Mouse (Mus musculus): Measurements from ENCODE around the gene Gm42674. TPM values are rescaled to one million over a fixed set of nuclear protein-coding genes. Genes with fewer than 3 reads are reported as not detected.

The Gm42674 gene
- polyA plus RNA-seq, 1 experiment from 2014 or later: not detected

GRCm38 (mm10) chr3:90613461-90614147, 11.9 kb downstream of the Gm42674 start:
- no peaks in the 10 kb centered on the region for H3K36me3 ChIP-seq
- peak overlapping the region; percentile 62 for H3K4me2 ChIP-seq
- no peak overlapping the region for H3K27ac ChIP-seq
- ATAC-seq (ENCODE audit: low FRiP score): 0 out of 2 replicates have a peak, but pooled peaks have one; percentile 14
- peaks cover 10% of the 10 kb centered on the region for H3K4me1 ChIP-seq (replicated peaks)
- WGBS: 70% methylated on average over 7 of the region's 7 CpGs
- H3K9me3 ChIP-seq: no peaks in the 10 kb centered on the region
- H3K4me3 ChIP-seq: peak overlapping the region; percentile 31; the same call in 1 of the 2 replicates
- H3K27me3 ChIP-seq: peaks cover 18% of the 10 kb centered on the region
- H3K9ac ChIP-seq: peak overlapping the region; percentile 20; the same call in 1 of the 2 replicates

- 94% methylated on average over 6 of the region's 6 CpGs for WGBS
- Histone ChIP-seq H3K4me1 (replicated peaks) (peaks cover 10% of the 10 kb centered on the region), H3K9me3 (no peaks in the 10 kb centered on the region), H3K4me2 (no peak overlapping the region), H3K9ac (no peak overlapping the region), H3K4me3 (no peak overlapping the region), H3K36me3 (no peaks in the 10 kb centered on the region), H3K27ac (no peak overlapping the region), H3K27me3 (peaks cover 18% of the 10 kb centered on the region)
- no peak for ATAC-seq (ENCODE audit: low FRiP score)
Observed at GRCm38 (mm10) chr3:90614148-90614530, 12.4 kb downstream of the Gm42674 start.

- no peak for ATAC-seq (ENCODE audit: low FRiP score)
- peaks cover 18% of the 10 kb centered on the region for H3K27me3 ChIP-seq
- no peaks in the 10 kb centered on the region for H3K9me3 ChIP-seq
- peaks cover 10% of the 10 kb centered on the region for H3K4me1 ChIP-seq (replicated peaks)
- H3K4me3 ChIP-seq: no peak overlapping the region
- H3K36me3 ChIP-seq: no peaks in the 10 kb centered on the region
- 85% methylated on average over 11 of the region's 11 CpGs for WGBS
- H3K9ac ChIP-seq: no peak overlapping the region
- H3K27ac ChIP-seq: no peak overlapping the region
- no peak overlapping the region for H3K4me2 ChIP-seq
Observed at GRCm38 (mm10) chr3:90614611-90615251, 13.0 kb downstream of the Gm42674 start.

DNA sequence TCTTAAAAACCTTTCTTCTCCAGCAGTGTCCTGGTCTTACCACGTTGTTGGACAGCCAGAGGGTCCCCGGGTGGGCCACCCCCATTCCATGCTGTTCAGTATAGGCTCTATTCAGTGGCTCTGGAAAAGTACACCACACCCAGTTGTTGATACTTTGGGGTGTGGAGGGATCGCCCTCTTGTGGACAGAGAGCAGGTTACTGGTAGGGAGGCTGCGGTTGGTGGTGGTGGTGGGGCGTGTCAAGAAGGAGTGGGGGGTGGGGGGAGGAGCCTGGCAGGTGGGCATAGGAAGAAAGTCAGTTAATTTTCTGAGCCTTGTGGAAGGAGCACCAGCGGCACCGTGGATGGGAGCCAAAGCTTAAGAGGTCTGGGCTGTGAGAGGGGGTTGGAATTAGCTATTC, 13.7 kb downstream of the Gm42674 start:
- H3K36me3 ChIP-seq: no peaks in the 10 kb centered on the region
- WGBS: 20% methylated on average over 7 of the region's 7 CpGs
- no peak overlapping the region for H3K4me2 ChIP-seq
- peaks cover 18% of the 10 kb centered on the region for H3K27me3 ChIP-seq
- peaks cover 10% of the 10 kb centered on the region for H3K4me1 ChIP-seq (replicated peaks)
- no peaks in the 10 kb centered on the region for H3K9me3 ChIP-seq
- H3K27ac ChIP-seq: no peak overlapping the region
- peak; percentile 48; the same call in 1 of the 2 replicates for ATAC-seq (ENCODE audit: low FRiP score)
- no peak overlapping the region for H3K4me3 ChIP-seq
- H3K9ac ChIP-seq: no peak overlapping the region

GRCm38 (mm10) chr3:90615911-90616310, 14.2 kb downstream of the Gm42674 start:
- Histone ChIP-seq H3K27me3 (peaks cover 15% of the 10 kb centered on the region), H3K4me3 (no peak overlapping the region), H3K27ac (no peak overlapping the region), H3K36me3 (no peaks in the 10 kb centered on the region), H3K4me2 (no peak overlapping the region), H3K4me1 (replicated peaks) (peaks cover 10% of the 10 kb centered on the region), H3K9ac (no peak overlapping the region), H3K9me3 (no peaks in the 10 kb centered on the region)
- WGBS: 78% methylated on average over 1 of the region's 1 CpGs
- no peak for ATAC-seq (ENCODE audit: low FRiP score)

DNA sequence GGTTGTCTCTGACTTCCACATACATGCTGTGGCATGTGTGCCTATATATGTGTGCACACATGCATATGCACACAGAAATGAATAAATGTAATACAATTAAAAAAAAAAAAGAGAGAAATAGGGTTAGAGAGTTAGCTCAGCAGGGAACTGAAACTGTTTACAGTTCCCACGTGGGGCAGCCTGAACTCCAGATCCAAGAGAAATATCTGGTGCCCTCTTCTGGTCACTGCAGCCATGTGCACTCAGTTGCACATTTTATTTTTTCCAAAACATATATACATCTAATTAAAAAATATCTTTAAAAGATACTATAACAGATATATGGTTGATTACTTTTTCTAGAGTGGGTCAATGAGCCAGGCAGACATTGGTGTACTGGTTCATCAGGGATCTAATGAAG, 15.9 kb downstream of the Gm42674 start:
- H3K9ac ChIP-seq: no peak overlapping the region
- no peak overlapping the region for H3K4me3 ChIP-seq
- ATAC-seq (ENCODE audit: low FRiP score): no peak
- 14% methylated on average over 1 of the region's 1 CpGs for WGBS
- H3K4me1 ChIP-seq (replicated peaks): peaks cover 10% of the 10 kb centered on the region
- H3K36me3 ChIP-seq: no peaks in the 10 kb centered on the region
- H3K27me3 ChIP-seq: peaks cover 15% of the 10 kb centered on the region
- H3K4me2 ChIP-seq: no peak overlapping the region
- H3K9me3 ChIP-seq: no peaks in the 10 kb centered on the region
- H3K27ac ChIP-seq: no peak overlapping the region

DNA sequence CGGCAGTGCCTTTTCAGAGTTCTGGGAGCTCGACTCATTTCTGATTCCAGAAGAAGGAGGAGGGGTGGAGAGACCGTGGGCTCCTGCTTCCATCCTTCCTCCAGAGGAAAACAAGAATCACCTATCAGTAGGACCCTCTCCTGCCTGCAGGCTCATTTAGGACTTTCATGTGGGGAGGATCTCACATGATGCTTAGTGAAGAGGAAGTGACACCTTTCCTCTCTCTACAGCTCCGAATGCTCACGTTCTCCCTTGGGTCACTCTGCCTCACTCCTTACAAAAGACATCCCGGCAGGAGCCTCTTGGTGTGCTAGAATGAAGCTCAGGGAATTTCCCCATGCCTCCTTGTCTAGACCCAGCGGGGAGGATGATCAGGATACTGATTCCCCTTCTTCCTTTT, 19.8 kb downstream of the Gm42674 start:
- ATAC-seq (ENCODE audit: low FRiP score): no peak
- H3K4me1 ChIP-seq (replicated peaks): peaks cover 22% of the 10 kb centered on the region
- 56% methylated on average over 7 of the region's 7 CpGs for WGBS
- no peak overlapping the region for H3K9ac ChIP-seq
- H3K9me3 ChIP-seq: no peaks in the 10 kb centered on the region
- H3K4me2 ChIP-seq: no peak overlapping the region
- H3K27ac ChIP-seq: no peak overlapping the region
- no peaks in the 10 kb centered on the region for H3K27me3 ChIP-seq
- no peak overlapping the region for H3K4me3 ChIP-seq
- H3K36me3 ChIP-seq: no peaks in the 10 kb centered on the region

GRCm38 (mm10) chr3:90623435-90624071, 21.8 kb downstream of the Gm42674 start:
- ATAC-seq (ENCODE audit: low FRiP score): peak; percentile 64; the same call in 1 of the 2 replicates
- H3K27me3 ChIP-seq: no peaks in the 10 kb centered on the region
- H3K4me2 ChIP-seq: no peak overlapping the region
- H3K9ac ChIP-seq: no peak overlapping the region
- H3K9me3 ChIP-seq: no peaks in the 10 kb centered on the region
- no peaks in the 10 kb centered on the region for H3K36me3 ChIP-seq
- peak overlapping the region; percentile 68 for H3K27ac ChIP-seq
- peaks cover 22% of the 10 kb centered on the region for H3K4me1 ChIP-seq (replicated peaks)
- 6% methylated on average over 2 of the region's 2 CpGs for WGBS
- H3K4me3 ChIP-seq: no peak overlapping the region

DNA sequence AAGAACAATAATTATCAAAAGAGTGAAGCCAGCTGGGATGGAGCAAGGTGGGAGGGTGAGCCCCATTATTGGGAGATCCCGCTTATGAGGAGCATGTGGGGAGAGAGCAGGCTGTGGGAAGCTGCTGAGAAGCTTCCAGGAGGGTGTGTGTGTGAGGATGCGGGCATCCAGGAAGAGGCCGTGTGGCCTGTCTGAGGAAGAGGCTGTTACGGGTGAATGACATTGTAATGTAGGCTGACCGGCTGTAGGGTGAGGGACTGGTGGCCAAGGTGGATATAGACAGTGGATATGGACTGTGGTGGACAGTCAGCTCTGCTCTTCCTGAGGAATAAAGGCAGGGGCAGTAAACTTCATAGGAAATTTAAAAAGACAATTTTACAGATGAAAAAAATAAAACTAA, 23.8 kb downstream of the Gm42674 start:
- WGBS: 65% methylated on average over 5 of the region's 5 CpGs
- Histone ChIP-seq H3K4me1 (replicated peaks) (peaks cover 22% of the 10 kb centered on the region), H3K27me3 (no peaks in the 10 kb centered on the region), H3K36me3 (no peaks in the 10 kb centered on the region), H3K4me2 (no peak overlapping the region), H3K9ac (no peak overlapping the region), H3K4me3 (no peak overlapping the region), H3K9me3 (no peaks in the 10 kb centered on the region), H3K27ac (no peak overlapping the region)
- 0 out of 2 replicates have a peak, but pooled peaks have one; percentile 6 for ATAC-seq (ENCODE audit: low FRiP score)

GRCm38 (mm10) chr3:90626266-90627021, 24.7 kb downstream of the Gm42674 start:
- peaks cover 22% of the 10 kb centered on the region for H3K4me1 ChIP-seq (replicated peaks)
- ATAC-seq (ENCODE audit: low FRiP score): no peak
- no peaks in the 10 kb centered on the region for H3K36me3 ChIP-seq
- no peaks in the 10 kb centered on the region for H3K27me3 ChIP-seq
- no peak overlapping the region for H3K4me2 ChIP-seq
- no peak overlapping the region for H3K9ac ChIP-seq
- WGBS: 79% methylated on average over 9 of the region's 9 CpGs
- no peak overlapping the region for H3K4me3 ChIP-seq
- H3K27ac ChIP-seq: no peak overlapping the region
- no peaks in the 10 kb centered on the region for H3K9me3 ChIP-seq

- H3K9ac ChIP-seq: no peak overlapping the region
- H3K4me1 ChIP-seq (replicated peaks): peaks cover 22% of the 10 kb centered on the region
- 96% methylated on average over 5 of the region's 5 CpGs for WGBS
- no peak overlapping the region for H3K27ac ChIP-seq
- H3K4me2 ChIP-seq: no peak overlapping the region
- no peaks in the 10 kb centered on the region for H3K9me3 ChIP-seq
- H3K27me3 ChIP-seq: no peaks in the 10 kb centered on the region
- ATAC-seq (ENCODE audit: low FRiP score): no peak
- H3K36me3 ChIP-seq: no peaks in the 10 kb centered on the region
- no peak overlapping the region for H3K4me3 ChIP-seq
Observed at GRCm38 (mm10) chr3:90627366-90627765, 25.7 kb downstream of the Gm42674 start.

DNA sequence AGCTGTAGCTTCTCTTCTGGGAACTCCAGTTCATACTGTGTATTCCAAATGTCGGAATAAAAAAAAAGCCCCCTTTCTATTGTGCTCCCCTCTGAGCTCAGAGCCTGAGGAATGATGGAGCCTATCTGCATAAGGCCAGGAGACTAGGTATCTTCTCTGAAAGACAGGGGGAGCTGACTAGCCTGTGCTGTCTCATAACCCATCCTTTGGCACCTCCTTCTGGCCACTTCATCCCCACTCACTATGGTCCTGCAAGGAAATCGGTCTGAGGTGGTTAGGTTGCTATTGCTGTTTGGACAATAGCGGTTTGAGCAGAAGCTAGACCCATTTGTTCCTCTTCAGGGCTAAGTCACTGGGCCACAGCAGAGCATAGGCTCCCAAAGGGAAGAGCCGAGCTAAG, 26.1 kb downstream of the Gm42674 start:
- Histone ChIP-seq H3K27ac (no peak overlapping the region), H3K9me3 (no peaks in the 10 kb centered on the region), H3K27me3 (no peaks in the 10 kb centered on the region), H3K9ac (no peak overlapping the region), H3K4me2 (no peak overlapping the region), H3K36me3 (no peaks in the 10 kb centered on the region), H3K4me1 (replicated peaks) (peaks cover 20% of the 10 kb centered on the region), H3K4me3 (no peak overlapping the region)
- ATAC-seq (ENCODE audit: low FRiP score): no peak
- WGBS: 60% methylated on average over 4 of the region's 4 CpGs
